Mouse (Mus musculus) left cerebral cortex, adult 18-20 months (tissue): ENCODE data around the gene Krtap1-4. TPM values are rescaled to one million over a fixed set of nuclear protein-coding genes. Genes with fewer than 3 reads are reported as not detected.

Source experiments
- DNase-seq, 2 experiments: peaks; one replicate each; pipeline ENCODE4 v3.0.0; 2021 to 2022; ENCODE audit warnings: low spot score in 2 of 2, mixed read lengths in 1 of 2
- total RNA-seq, 2 experiments: library from RNA; stranded (reverse); gene quantifications; 2 replicates each; pipeline ENCODE4 v1.2.3; 2021

Gene Krtap1-4
- total RNA-seq, 2 experiments from 2014 or later, result not detected

DNA sequence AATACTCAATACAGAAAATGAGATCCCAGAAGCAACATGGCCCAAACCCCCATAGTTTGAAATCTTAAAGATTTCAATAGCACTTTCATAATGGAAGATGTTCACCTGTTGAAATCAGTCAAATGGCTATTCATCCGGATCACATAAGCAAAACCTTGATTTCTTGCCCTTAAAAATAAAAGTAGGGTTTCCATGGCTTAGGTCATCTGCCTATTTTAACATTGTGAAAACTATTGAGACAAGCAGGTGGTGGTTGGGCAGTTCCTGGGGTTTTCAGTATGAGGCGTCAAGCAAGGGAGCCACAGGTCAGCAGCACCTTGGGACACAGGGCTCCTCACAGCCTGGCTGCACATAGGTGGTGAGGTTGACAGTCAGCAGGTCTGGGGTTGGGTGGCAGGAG lies 27.3 kb downstream of the Krtap1-4 start:
- no peak for DNase-seq

DNA sequence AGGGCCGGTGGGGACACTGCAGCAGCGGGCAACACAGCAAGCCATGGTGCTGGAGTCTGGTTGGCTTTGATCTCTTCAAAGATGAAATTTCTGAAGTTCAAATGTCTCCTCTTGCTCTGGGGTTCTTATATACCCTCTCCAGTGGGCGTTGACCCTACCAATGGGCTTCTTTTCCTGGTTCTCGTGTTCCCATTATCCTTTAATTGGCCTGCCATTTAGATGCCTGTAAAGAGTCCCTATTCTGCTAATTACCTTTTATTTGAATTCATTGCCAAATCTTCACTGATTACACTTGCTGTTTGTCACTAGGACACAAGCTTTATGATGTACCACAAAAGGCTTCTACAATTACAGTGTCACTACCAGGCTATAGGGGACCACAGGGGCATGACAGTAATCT lies 32.7 kb downstream of the Krtap1-4 start, which contains the start of gene Krtap3-3:
Gene Krtap3-3 (minus strand): TSS at position 101 of the 400 bp plus-strand sequence.
- no peak for DNase-seq

DNA sequence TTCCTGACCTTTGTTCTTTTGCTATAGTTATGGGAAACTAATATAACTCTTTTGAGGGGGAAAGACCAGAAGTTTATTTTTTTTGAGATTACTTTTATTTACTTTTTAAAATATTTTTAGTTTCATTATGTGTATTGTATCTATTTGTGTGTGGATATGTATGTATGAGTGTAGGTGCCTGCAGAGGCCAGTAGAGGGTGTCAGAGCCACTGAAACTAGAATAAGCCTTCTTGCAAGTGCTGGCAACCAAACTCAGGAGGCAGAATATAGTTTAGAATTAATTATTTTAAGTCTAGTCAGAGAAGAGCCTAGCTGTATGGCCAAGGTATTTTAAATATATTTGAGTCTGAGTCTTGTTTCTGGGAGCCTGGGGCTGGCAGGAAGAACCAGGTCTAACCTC lies 35.6 kb downstream of the Krtap1-4 start:
- no peak for DNase-seq

DNA sequence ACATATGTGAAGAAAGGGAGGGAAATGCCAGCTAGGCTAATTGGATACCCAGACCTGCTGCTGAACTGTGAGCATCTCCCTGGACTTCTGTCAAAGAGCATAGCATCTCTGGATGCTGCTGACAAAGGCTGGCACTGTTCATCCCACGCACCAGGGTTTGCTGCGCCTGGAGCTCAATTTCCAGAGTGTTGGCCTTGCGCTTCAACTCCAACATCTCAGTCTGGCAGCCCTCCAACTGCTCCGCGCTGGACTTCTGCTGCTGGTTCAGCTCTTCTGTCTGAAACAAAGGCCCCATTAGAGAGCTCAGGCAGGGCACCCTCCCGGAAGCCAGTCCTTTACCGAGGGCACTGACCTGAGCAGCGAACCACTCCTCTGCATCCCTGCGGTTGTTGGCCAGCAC lies 43.7 kb downstream of the Krtap1-4 start:
- peak; percentile 44 to 57 for DNase-seq

Other genes with a start within 250 kb of the Krtap1-4 start
- not detected for gene Krt26, start 245.7 kb downstream of the Krtap1-4 start, total RNA-seq
- not detected for gene Krt27, start 232.6 kb downstream of the Krtap1-4 start, total RNA-seq
- not detected for gene Krt28, start 208.8 kb downstream of the Krtap1-4 start, total RNA-seq
- gene Krt10, start 194.3 kb downstream of the Krtap1-4 start, total RNA-seq, result 10 to 100 TPM; 11.0 to 12.5 TPM
- gene Krt12, start 161.4 kb downstream of the Krtap1-4 start, total RNA-seq, result 10 to 100 TPM; 10.8 to 12.0 TPM
- gene Krt20, start 145.5 kb downstream of the Krtap1-4 start, total RNA-seq, result not detected
- gene Krt23, start 90.5 kb downstream of the Krtap1-4 start, total RNA-seq, result not detected
- gene Krt39, start 62.3 kb downstream of the Krtap1-4 start, total RNA-seq, result not detected
- gene Krt40, start 40.5 kb downstream of the Krtap1-4 start, total RNA-seq, result not detected
- not detected for gene Krtap3-3, start 32.8 kb downstream of the Krtap1-4 start, total RNA-seq
- gene Krtap3-2, start 26.8 kb downstream of the Krtap1-4 start, total RNA-seq, result not detected
- not detected for gene Gm11939, start 24.2 kb downstream of the Krtap1-4 start, total RNA-seq
- gene Krtap3-1, start 17.0 kb downstream of the Krtap1-4 start, total RNA-seq, result not detected
- gene Krtap1-5, start 2.6 kb downstream of the Krtap1-4 start, total RNA-seq, result not detected
- not detected for gene Krtap1-3, start 7.7 kb upstream of the Krtap1-4 start, total RNA-seq
- not detected for gene Krtap9-3, start 14.5 kb upstream of the Krtap1-4 start, total RNA-seq
- gene Gm11938, start 19.7 kb upstream of the Krtap1-4 start, total RNA-seq, result not detected
- gene Gm11937, start 26.5 kb upstream of the Krtap1-4 start, total RNA-seq, result not detected
- not detected for gene Krtap2-4, start 31.2 kb upstream of the Krtap1-4 start, total RNA-seq
- gene Gm11562, start 36.8 kb upstream of the Krtap1-4 start, total RNA-seq, result not detected
- not detected for gene Krtap4-1, start 44.6 kb upstream of the Krtap1-4 start, total RNA-seq
- gene Krtap4-2, start 51.4 kb upstream of the Krtap1-4 start, total RNA-seq, result not detected
- gene Krtap4-7, start 60.4 kb upstream of the Krtap1-4 start, total RNA-seq, result not detected
- gene Gm11555, start 66.6 kb upstream of the Krtap1-4 start, total RNA-seq, result not detected
- not detected for gene Gm11563, start 75.3 kb upstream of the Krtap1-4 start, total RNA-seq
- not detected for gene Krtap4-6, start 82.3 kb upstream of the Krtap1-4 start, total RNA-seq
- not detected for gene Gm14190, start 107.1 kb upstream of the Krtap1-4 start, total RNA-seq
- not detected for gene Gm14180, start 150.6 kb upstream of the Krtap1-4 start, total RNA-seq
- not detected for gene Gm11595, start 189.3 kb upstream of the Krtap1-4 start, total RNA-seq
- not detected for gene Krtap4-8, start 197.1 kb upstream of the Krtap1-4 start, total RNA-seq
- not detected for gene Krtap4-9, start 201.5 kb upstream of the Krtap1-4 start, total RNA-seq
- gene Gm11596, start 209.8 kb upstream of the Krtap1-4 start, total RNA-seq, result not detected
- not detected for gene Gm11569, start 215.3 kb upstream of the Krtap1-4 start, total RNA-seq
- gene Gm11554, start 220.8 kb upstream of the Krtap1-4 start, total RNA-seq, result not detected
- gene Krtap4-13, start 226.2 kb upstream of the Krtap1-4 start, total RNA-seq, result not detected
- not detected for gene Gm11564, start 232.0 kb upstream of the Krtap1-4 start, total RNA-seq